Comparison of ENCODE assay signal across 7 mouse cellular contexts in genomic region chr2:30177700-30178675, GRCm38 (mm10). TPM values are rescaled to one million over a fixed set of nuclear protein-coding genes. Genes with fewer than 3 reads are reported as not detected.
A peak's percentile ranks its signal among the peaks of the same experiment; 100 is the strongest.
DNase-seq lines count a peak whose midpoint lies in the region; ATAC-seq lines count a peak whose summit lies in the region.

Gene Spout1, minus strand, starts transcription at chr2:30178459.

- peaks cover 10% of the 10 kb centered on the region for H3K36me3 ChIP-seq in embryonic facial prominence, embryonic 11.5 days (replicated peaks; ENCODE audit: control insufficient read depth, insufficient read depth, low read depth, low read length)
- H3K36me3 ChIP-seq in limb, embryonic 10.5 days, result peaks cover 46% of the 10 kb centered on the region
- peaks cover 39% of the 10 kb centered on the region for H3K36me3 ChIP-seq in midbrain, embryonic 13.5 days

- no peaks in the 10 kb centered on the region for H3K9me3 ChIP-seq in embryonic facial prominence, embryonic 11.5 days (replicated peaks; ENCODE audit: control insufficient read depth, low read length)
- H3K9me3 ChIP-seq in limb, embryonic 10.5 days (replicated peaks), result no peaks in the 10 kb centered on the region
- H3K9me3 ChIP-seq in midbrain, embryonic 13.5 days, result no peaks in the 10 kb centered on the region

- peak; percentile 96 for ATAC-seq in embryonic facial prominence, embryonic 11.5 days (replicated peaks; ENCODE audit: insufficient number of reproducible peaks, low FRiP score, low TSS enrichment, low read depth)
- peak; percentile 98 for ATAC-seq in granulocyte monocyte progenitor cell, adult 5-6 weeks (replicated peaks; ENCODE audit: poor library complexity, severe bottlenecking)
- ATAC-seq in midbrain, embryonic 13.5 days, result peak; percentile 99

- peak; percentile 98 for DNase-seq in adrenal gland, postnatal 14 days
- peak; percentile 97 for DNase-seq in embryonic facial prominence, embryonic 11.5 days (ENCODE audit: low spot score)
- DNase-seq in kidney, adult 11 months, result peak; percentile 94
- DNase-seq in limb, embryonic 10.5 days (ENCODE audit: low spot score), result peak; percentile 99
- peak; percentile 91 for DNase-seq in spleen, adult 12 weeks (ENCODE audit: low spot score)

- WGBS in embryonic facial prominence, embryonic 11.5 days, result 2% methylated on average over 54 of the region's 54 CpGs
- WGBS in limb, embryonic 10.5 days, result 3% methylated on average over 54 of the region's 54 CpGs
- 2% methylated on average over 53 of the region's 54 CpGs for WGBS in midbrain, embryonic 13.5 days

- peak within 1 kb of the TSS; percentile 53 for H3K4me2 ChIP-seq in embryonic facial prominence, embryonic 11.5 days (ENCODE audit: low read depth, low read length)
- H3K4me2 ChIP-seq in midbrain, embryonic 13.5 days (replicated peaks), result peak within 1 kb of the TSS; percentile 79

- peak within 1 kb of the TSS; percentile 73 for H3K4me3 ChIP-seq in embryonic facial prominence, embryonic 11.5 days (ENCODE audit: low read depth, low read length)
- H3K4me3 ChIP-seq in limb, embryonic 10.5 days, result peak within 1 kb of the TSS; percentile 85
- peak within 1 kb of the TSS; percentile 67 for H3K4me3 ChIP-seq in midbrain, embryonic 13.5 days (replicated peaks)

- H3K27ac ChIP-seq in embryonic facial prominence, embryonic 11.5 days (replicated peaks; ENCODE audit: low read depth, low read length), result 0 out of 2 replicates have a peak within 1 kb of the TSS, but pooled peaks have one; percentile 10
- peak within 1 kb of the TSS; percentile 86 for H3K27ac ChIP-seq in limb, embryonic 10.5 days
- no peak within 1 kb of the TSS for H3K27ac ChIP-seq in midbrain, embryonic 13.5 days

- peaks cover 6% of the 10 kb centered on the region for H3K4me1 ChIP-seq in embryonic facial prominence, embryonic 11.5 days (ENCODE audit: control insufficient read depth, insufficient read depth, low read length)
- peaks cover 17% of the 10 kb centered on the region for H3K4me1 ChIP-seq in limb, embryonic 10.5 days
- peaks cover 11% of the 10 kb centered on the region for H3K4me1 ChIP-seq in midbrain, embryonic 13.5 days (replicated peaks)

- peak within 1 kb of the TSS; percentile 78 for H3K9ac ChIP-seq in embryonic facial prominence, embryonic 11.5 days (replicated peaks; ENCODE audit: low read length)
- peak within 1 kb of the TSS; percentile 74 for H3K9ac ChIP-seq in midbrain, embryonic 13.5 days (replicated peaks)

- H3K27me3 ChIP-seq in embryonic facial prominence, embryonic 11.5 days (ENCODE audit: control insufficient read depth, insufficient read depth, low read length), result no peaks in the 10 kb centered on the region
- no peaks in the 10 kb centered on the region for H3K27me3 ChIP-seq in limb, embryonic 10.5 days (ENCODE audit: low read depth, poor library complexity, severe bottlenecking)
- peaks cover 4% of the 10 kb centered on the region; the same call in 1 of the 2 replicates for H3K27me3 ChIP-seq in midbrain, embryonic 13.5 days

RNA-seq across cellular contexts. Expression of gene Spout1, which starts in this region (rescaled TPM):
- total RNA-seq in adrenal gland, postnatal 14 days (2021), result 21.8 and 22.2 TPM in 2 replicates
- polyA plus RNA-seq in embryonic facial prominence, embryonic 11.5 days (2014; fragmentation: Nextera tagmentation; extraction: Ambion mirVana), result 75.4 and 82.5 TPM in 2 replicates
- total RNA-seq in granulocyte monocyte progenitor cell, adult 5-6 weeks (2014; fragmentation: Nextera tagmentation), result 40.2 and 58.2 TPM in 2 replicates
- 44.3 and 49.7 TPM in 2 replicates for total RNA-seq in granulocyte monocyte progenitor cell, adult 5-6 weeks (2017)
- 104 and 107 TPM in 2 replicates for polyA plus RNA-seq in limb, embryonic 10.5 days (2016; fragmentation: Nextera tagmentation; extraction: Ambion mirVana)
- polyA plus RNA-seq in midbrain, embryonic 13.5 days (2015; fragmentation: Nextera tagmentation; extraction: Ambion mirVana), result 59.9 and 60.0 TPM in 2 replicates
